Mouse (Mus musculus) cerebellum, postnatal 4 days (tissue): ENCODE measurements at regions not wholly inside any gene's neighbourhood (a gene's known extent, or its start where the extent isn't known, plus 50 kb on each side); places are given as distances from the start of the nearest gene placed in this dataset.

ENCODE experiments used
- DNase-seq, 2 experiments: peaks; one replicate each; pipeline ENCODE4 v3.0.0; 2022; ENCODE audit warnings: low spot score in 2 of 2, mixed read lengths in 1 of 2

- no peak for DNase-seq
Observed at GRCm38 (mm10) chr3:10697698-10698452, 362.4 kb upstream of the Gm38303 start.

- no peak for DNase-seq
Observed at GRCm38 (mm10) chr3:10685501-10685951, 350.0 kb upstream of the Gm38303 start.

- peak; percentile 35 to 54 for DNase-seq
Observed at GRCm38 (mm10) chr3:10684885-10685500, 349.5 kb upstream of the Gm38303 start.

GRCm38 (mm10) chr3:10681938-10682337 lies 346.5 kb upstream of the Gm38303 start:
- DNase-seq: no peak

GRCm38 (mm10) chr3:10647975-10648511 lies 312.6 kb upstream of the Gm38303 start:
- no peak for DNase-seq
